Mouse (Mus musculus) brown adipose tissue, adult 24 weeks (tissue): ENCODE measurements around the gene Bnc2. TPM values are rescaled to one million over a fixed set of nuclear protein-coding genes. Genes with fewer than 3 reads are reported as not detected.

ENCODE experiments used
- H3K27ac ChIP-seq: fragments of 200-500 bp; replicated peaks from 2 replicates; pipeline ENCODE4 v1.5.1; 2012; ENCODE audit warnings: low read depth, mild to moderate bottlenecking, low read length
- H3K4me1 ChIP-seq: fragments of 200-500 bp; 2 replicates; pipeline ENCODE4 v1.6.1; 2012; ENCODE audit warnings: low read length, mixed read lengths; ENCODE audit not compliant: control insufficient read depth, insufficient read depth, insufficient read length
- H3K4me3 ChIP-seq: fragments of 200-500 bp; 2 replicates; pipeline ENCODE4 v1.5.1; 2012; ENCODE audit warnings: low read depth, mild to moderate bottlenecking, low read length, moderate library complexity; ENCODE audit not compliant: insufficient read depth
- polyA plus RNA-seq: library from polyadenylated mRNA; stranded (reverse); fragments of >200 nt; gene quantifications from 2 replicates; pipeline ENCODE4 v1.2.4, GENCODE M21; 2012; ENCODE audit not compliant: missing spikeins, insufficient read depth, insufficient read length

Bnc2 gene
- polyA plus RNA-seq, 1 experiment: 2.2 TPM

DNA sequence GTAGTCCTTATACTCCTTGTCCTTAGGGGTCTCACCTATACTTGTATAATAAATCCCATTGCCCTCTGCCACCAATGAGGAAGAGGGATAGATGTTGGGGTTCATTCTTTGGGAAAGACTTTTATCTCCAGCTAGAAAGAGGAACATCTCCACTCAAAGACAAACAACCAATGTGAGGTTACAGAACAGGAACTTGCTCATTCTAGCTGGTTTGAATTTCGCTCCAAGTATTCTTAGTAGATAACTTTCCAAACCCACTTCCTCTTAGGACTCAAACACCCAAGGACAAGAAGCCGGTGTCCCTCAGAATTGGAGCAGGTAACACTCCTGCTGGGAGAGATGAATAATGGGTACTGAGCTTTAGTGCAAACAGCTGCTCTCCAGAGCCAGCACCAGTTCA, 315.1 kb downstream of the Bnc2 start:
- Histone ChIP-seq H3K4me1 (no peaks in the 10 kb centered on the region), H3K27ac (no peak overlapping the region), H3K4me3 (no peak overlapping the region)

DNA sequence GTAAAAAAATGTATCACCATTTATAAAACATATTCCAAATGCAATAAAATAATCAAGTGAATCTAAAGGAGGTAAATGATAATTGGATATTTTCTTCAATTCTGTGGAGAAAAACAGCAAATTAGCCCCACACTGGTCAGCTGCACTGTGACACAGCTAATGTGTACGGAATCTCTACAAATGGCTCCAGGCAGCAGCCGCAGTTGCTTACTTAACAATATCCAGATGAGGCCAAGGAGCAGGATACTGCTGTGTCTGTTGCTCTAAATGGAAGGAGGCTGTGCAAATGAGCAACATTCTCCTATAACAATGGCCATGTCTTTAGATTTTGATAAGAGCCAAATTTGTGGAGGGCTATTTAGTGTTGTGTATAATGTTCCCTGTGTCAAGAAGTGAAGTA, 316.9 kb downstream of the Bnc2 start:
- Histone ChIP-seq H3K4me1 (no peaks in the 10 kb centered on the region), H3K27ac (no peak overlapping the region), H3K4me3 (no peak overlapping the region)

DNA sequence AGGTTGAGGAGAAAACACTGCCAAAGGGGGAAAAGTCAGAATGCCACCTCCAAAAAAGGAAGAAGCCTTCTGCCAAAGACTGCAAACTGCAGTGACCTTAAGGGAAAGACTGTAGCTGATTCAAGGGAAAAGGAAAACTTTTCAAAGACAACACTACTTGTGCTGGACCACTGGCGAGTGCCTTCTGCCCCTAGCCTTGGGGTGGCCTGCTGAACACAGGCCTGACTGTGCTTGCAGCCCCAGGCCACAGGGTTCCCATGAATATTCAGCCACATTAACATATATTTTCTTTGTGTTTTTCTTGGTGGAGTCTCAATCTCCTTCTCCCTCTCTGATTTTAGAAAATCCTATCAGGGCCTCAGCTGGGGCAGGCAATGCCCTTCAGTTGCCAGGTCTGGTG, 317.7 kb downstream of the Bnc2 start:
- H3K27ac ChIP-seq: no peak overlapping the region
- no peak overlapping the region for H3K4me3 ChIP-seq
- H3K4me1 ChIP-seq: no peaks in the 10 kb centered on the region

DNA sequence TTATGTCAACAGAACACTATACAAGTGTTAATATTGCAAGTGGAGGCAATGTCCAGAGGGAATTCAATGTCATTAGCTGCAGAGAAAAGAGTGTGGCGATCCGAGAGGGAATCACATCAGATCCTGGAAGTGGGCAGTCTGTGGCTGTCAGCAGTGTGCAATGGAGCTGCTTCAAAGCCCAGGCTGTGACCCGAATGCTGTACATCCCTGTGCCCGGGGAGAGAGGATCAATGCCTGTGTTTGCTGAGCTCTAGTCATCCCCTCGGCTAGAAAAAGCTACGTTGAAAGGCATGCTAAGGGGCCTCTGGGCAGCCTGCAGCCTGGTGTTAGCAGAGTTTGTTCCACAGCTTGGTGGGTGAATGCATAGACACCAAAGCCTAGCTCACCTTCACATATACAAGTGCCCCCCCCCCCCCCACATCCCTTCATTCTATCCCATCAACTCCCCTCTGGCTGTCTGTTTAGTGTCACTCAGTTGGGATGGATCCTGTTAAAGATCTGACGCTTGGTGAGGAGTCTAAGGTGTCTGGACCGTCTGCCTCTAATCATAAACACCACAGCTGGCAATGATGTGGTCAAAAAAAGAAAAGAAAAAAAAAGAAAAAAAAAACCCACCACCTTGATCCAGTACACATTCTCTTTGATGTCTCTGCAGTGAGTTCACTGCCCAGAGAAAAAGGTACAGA, 318.5 kb downstream of the Bnc2 start:
- no peak overlapping the region for H3K27ac ChIP-seq
- no peak overlapping the region for H3K4me3 ChIP-seq
- H3K4me1 ChIP-seq: no peaks in the 10 kb centered on the region

DNA sequence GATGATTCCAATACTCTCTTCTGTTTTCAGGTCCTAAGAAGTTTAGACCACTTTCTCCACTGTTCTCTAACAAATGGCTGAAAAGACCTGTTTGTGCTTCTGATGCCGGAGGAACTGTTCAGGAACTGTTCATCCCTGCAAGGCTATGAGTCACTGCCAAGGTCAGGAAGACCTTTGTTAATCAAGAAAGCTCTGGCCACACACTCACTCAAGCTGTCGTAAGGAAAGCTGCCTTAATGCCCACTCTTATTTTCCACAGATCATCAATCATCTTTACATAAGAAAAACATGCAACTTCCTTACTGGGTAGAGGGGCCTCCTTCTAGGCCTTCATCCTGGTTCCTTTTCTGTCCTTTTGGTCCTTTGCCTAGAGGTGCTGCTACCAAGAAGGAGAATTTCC, 322.4 kb downstream of the Bnc2 start:
- Histone ChIP-seq H3K4me1 (no peaks in the 10 kb centered on the region), H3K27ac (no peak overlapping the region), H3K4me3 (no peak overlapping the region)

DNA sequence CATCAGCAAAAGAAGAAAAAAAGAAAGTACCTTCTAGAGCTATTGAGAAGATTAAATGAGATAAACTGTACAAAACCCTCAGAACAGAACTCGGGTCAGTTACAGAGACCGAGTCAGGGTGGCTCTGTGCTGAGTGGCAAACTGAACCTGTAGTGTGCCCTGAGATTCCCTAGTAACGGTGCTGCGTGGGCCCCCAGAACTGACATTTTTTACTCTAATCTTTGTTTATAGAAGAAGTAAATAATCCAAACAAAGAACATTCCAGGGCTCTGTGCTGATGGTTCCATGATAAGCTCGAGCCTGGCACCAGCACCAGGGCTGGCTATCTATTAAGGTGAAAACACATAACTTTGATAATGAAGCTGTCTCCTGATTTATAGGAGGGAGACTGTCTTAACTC, 325.5 kb downstream of the Bnc2 start:
- no peak overlapping the region for H3K27ac ChIP-seq

DNA sequence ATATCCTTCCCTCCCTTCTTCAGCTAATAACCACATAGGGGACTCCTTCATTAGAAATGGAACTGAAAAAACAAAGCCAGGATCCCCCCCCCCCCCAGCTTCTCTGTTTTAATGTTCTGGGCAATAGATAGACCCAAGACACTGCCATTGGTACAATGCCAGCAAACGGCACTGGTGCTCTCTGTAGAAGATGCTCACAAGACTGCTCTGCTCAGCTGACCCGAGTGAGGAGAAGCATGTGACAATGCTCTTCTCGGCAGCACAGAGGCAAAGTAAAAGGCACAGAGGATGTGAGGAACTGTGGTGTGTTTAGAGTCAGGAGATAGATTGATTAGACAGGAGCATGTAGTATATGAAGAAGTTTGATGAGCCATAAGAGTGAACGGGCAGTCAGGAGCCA, 335.9 kb downstream of the Bnc2 start:
- no peak overlapping the region for H3K4me3 ChIP-seq
- no peak overlapping the region for H3K27ac ChIP-seq
- no peaks in the 10 kb centered on the region for H3K4me1 ChIP-seq

More for the DNA sequence above, 325.5 kb downstream of the Bnc2 start:
- Histone ChIP-seq H3K4me1 (no peaks in the 10 kb centered on the region), H3K4me3 (no peak overlapping the region)

DNA sequence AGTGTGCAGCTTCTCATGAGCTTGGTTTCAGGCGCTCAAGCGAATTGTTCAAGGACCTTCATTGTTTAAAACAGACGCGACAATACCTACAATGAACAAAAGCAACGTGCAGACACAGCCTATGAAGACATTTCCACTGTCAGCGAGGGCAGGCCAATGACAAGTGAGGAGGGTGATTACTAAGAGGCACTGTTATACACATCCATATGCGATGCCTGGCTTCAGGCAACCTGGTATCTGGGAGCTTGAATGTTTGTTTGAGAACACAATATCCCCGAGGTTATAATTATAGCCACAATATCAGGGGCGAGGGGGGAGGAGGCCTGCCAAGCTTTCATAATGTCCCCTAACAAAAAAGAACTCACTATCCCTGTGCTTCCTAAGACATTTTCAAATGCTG, 343.1 kb downstream of the Bnc2 start:
- Histone ChIP-seq H3K27ac (no peak overlapping the region), H3K4me1 (no peaks in the 10 kb centered on the region), H3K4me3 (no peak overlapping the region)

DNA sequence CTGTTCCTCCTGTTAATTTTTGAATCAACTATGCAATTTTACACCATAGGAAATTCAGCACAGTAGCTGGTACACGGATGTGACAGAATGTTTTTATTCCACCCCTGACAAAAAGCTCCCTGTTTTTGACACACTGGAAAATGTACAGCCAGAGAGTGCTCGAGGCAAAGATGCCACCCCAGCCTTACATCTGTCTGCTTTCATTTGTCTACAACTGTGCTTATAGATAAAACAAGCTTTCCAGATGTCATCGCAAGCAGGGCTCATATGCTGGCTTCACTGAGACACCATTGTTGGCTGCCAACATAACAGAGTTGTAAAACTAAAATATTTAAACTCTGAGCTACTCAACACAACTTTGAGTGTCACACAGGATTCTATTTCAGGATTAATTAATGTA, 343.6 kb downstream of the Bnc2 start:
- Histone ChIP-seq H3K27ac (no peak overlapping the region), H3K4me3 (no peak overlapping the region), H3K4me1 (no peaks in the 10 kb centered on the region)

DNA sequence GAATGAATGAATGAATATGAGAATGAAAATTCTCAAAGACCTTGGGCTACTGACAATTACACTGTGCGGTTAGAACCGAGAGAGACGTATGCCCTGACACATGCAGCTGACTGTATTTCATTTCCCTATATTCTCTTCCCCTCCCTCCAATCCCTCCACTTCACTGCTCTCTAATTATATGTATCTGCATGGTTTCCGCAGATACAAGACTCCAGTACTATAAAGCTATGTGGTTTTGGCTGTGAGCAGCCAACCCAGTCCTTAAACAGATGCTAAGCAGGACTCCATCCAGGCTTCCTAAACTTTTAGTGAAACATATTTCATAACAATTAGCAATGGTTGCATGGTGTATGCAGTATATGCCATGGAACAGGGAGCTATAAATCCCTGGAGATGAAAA, 344.6 kb downstream of the Bnc2 start:
- H3K4me1 ChIP-seq: no peaks in the 10 kb centered on the region
- H3K27ac ChIP-seq: no peak overlapping the region

DNA sequence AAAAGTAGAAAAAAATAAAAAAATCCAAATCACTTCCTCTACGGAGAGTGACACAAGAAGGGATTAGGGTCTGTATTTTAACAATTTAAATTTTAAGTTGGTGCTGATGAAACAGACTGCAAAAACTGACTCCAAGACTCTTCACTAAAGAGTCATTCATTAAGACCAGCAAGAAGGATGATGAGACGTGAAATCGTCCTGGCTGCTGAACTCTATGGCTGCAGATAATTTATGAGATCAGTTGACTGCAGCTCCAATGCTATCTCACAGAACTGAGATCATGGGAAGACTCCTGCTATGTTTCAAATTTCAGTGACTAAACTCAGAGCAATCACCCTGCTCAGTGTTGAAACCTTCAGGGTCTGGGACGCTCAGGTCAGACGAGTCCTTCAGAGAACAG, 345.4 kb downstream of the Bnc2 start:
- Histone ChIP-seq H3K27ac (no peak overlapping the region), H3K4me1 (no peaks in the 10 kb centered on the region)

More for the DNA sequence above, 344.6 kb downstream of the Bnc2 start:
- H3K4me3 ChIP-seq: no peak overlapping the region

DNA sequence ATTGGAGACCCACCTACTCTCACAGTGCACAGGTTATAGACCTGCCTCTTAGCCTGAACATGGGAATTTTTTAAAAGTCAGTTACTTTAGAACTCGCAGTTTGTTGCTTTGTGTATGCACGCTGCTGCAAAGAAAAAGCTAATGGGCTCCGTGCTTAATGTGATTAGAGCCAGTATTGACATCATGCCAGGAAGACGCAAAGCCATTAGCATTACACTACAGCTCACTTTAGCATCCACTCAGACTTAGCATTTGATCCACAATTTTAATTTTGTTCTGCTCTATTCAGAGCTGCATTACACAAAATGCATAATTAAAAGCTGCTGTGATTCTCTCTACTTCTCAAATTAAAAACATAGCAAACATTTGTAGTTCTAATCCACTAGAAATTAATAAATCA, 350.7 kb downstream of the Bnc2 start:
- Histone ChIP-seq H3K4me1 (no peaks in the 10 kb centered on the region), H3K27ac (no peak overlapping the region), H3K4me3 (no peak overlapping the region)

More for the DNA sequence above, 345.4 kb downstream of the Bnc2 start:
- no peak overlapping the region for H3K4me3 ChIP-seq

DNA sequence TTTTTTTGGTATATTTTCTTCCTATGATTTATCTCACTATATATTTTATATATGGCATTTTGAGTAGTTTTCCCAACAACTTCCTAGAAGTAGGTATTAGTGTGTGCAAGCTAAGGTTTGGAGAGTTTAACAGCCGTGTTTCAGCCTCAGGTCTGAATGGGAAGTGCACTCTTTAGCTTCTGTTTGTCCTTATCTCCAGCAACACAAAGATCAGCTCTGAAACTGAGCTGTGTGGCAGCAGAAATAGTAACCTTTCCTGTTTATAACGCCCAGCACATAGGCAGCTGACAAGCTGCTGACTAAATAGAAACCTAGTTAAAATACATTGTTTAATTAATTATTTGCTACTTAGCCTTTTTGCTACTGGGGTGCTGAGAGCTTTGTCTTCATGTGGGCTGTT, 353.5 kb downstream of the Bnc2 start:
- Histone ChIP-seq H3K27ac (no peak overlapping the region), H3K4me3 (no peak overlapping the region), H3K4me1 (no peaks in the 10 kb centered on the region)

DNA sequence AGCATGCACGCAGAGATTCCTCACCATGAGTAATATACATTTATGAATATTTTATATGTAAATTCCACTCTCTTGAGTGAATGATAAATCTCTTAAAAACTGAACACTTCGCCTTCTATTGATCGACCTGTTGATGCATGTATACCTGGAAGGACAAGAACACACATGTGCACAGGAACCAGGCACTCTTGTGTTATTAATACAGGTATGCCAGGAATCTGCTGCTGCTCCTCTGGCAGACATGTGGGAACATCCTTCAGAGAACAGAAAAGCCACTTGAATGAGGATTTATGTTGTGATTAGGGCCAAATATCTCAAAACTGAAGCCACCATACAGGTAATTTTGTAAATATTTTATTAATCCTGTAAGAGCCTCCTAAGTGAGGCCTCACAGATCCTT, 357.7 kb downstream of the Bnc2 start:
- no peak overlapping the region for H3K4me3 ChIP-seq

DNA sequence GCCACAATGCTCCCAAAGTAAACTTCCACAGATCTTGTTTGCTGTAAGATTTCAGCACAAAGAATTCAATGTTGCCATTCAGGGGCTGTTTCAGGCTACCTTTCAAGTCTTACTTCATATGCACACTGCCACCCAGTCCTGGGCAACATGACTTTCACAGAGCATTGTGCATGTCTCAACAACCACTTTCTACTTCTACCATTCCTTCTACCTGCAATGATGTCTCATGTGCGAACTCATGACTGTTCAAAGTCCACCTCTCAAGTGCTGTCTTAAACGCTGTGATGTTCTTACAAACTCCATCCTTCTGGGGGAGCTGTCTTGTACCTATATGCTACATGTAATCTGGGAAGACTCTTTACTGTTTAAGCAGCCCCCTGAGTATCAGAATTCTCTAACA, 363.7 kb downstream of the Bnc2 start:
- Histone ChIP-seq H3K27ac (no peak overlapping the region), H3K4me3 (no peak overlapping the region), H3K4me1 (no peaks in the 10 kb centered on the region)

More for the DNA sequence above, 357.7 kb downstream of the Bnc2 start:
- Histone ChIP-seq H3K4me1 (no peaks in the 10 kb centered on the region), H3K27ac (no peak overlapping the region)

DNA sequence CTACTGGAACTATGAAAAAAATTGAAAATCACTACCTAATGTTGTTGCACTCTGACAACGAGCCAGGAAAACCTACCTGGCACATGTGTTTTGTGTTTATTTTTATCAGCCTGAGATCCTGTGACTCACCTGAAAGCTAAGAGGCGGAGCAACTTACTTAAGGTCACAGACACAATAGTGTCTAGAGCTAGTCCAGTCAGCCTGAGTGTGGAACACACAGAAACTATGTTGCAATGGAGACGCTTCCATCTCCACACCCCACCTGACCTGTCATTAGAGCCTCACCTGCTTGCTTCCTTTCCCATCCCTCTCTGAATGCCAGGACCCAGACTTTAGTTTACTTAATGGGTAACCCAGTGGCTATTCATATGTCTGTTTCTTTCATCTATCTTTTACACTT, 364.2 kb downstream of the Bnc2 start:
- Histone ChIP-seq H3K4me3 (no peak overlapping the region), H3K27ac (no peak overlapping the region), H3K4me1 (no peaks in the 10 kb centered on the region)
